Mouse (Mus musculus) heart, embryonic 12.5 days (tissue): ENCODE results near the gene Serpinb6a. TPM values are rescaled to one million over a fixed set of nuclear protein-coding genes. Genes with fewer than 3 reads are reported as not detected.

Source experiments
- ATAC-seq: fragments of 200-750 bp; cut with Nextera tagmentation; 2 replicates; pipeline ENCODE4 v1.8.0; 2017; ENCODE audit warnings: moderate TSS enrichment, moderate library complexity; ENCODE audit not compliant: insufficient number of reproducible peaks, low FRiP score
- H3K27ac ChIP-seq: fragments of 300-500 bp; sonication (generic); 2 replicates; pipeline ENCODE4 v1.5.1; 2016; ENCODE audit warnings: mild to moderate bottlenecking, moderate library complexity; ENCODE audit not compliant: poor library complexity, severe bottlenecking
- H3K27me3 ChIP-seq: fragments of 300-500 bp; sonication (generic); replicated peaks from 2 replicates; pipeline ENCODE4 v1.6.1; 2016; ENCODE audit warnings: mild to moderate bottlenecking, moderate library complexity
- H3K36me3 ChIP-seq: fragments of 300-500 bp; sonication (generic); 2 replicates; pipeline ENCODE4 v1.6.1; 2016; ENCODE audit warnings: mild to moderate bottlenecking, moderate library complexity
- H3K4me1 ChIP-seq: fragments of 300-500 bp; sonication (generic); replicated peaks from 2 replicates; pipeline ENCODE4 v1.6.1; 2016; ENCODE audit warnings: mild to moderate bottlenecking
- H3K4me2 ChIP-seq: fragments of 300-500 bp; sonication (generic); 2 replicates; pipeline ENCODE4 v1.6.1; 2016; ENCODE audit warnings: mild to moderate bottlenecking, moderate library complexity
- H3K4me3 ChIP-seq: fragments of 300-500 bp; sonication (generic); 2 replicates; pipeline ENCODE4 v1.5.1; 2016; ENCODE audit warnings: mild to moderate bottlenecking
- H3K9ac ChIP-seq: fragments of 300-500 bp; sonication (generic); 2 replicates; pipeline ENCODE4 v1.6.1; 2016; ENCODE audit warnings: mild to moderate bottlenecking, moderate library complexity
- H3K9me3 ChIP-seq: fragments of 300-500 bp; sonication (generic); replicated peaks from 2 replicates; pipeline ENCODE4 v1.6.1; 2016; ENCODE audit warnings: mild to moderate bottlenecking, moderate library complexity
- WGBS: fragments of 180-500 bp; shearing (Covaris S2); methylation state at CpG from one replicate; pipeline ENCODE4 v1.1.7; 2016; 5-methylcytosine and 5-hydroxymethylcytosine counted together
- polyA plus RNA-seq: library from polyadenylated mRNA; unstranded; fragments of >200 nt; fragmentation: Nextera tagmentation; extraction: Ambion mirVana; gene quantifications from 2 replicates; pipeline ENCODE4 v1.2.1, GENCODE M21; 2016

Serpinb6a gene
- polyA plus RNA-seq, 1 experiment from 2014 or later = 47.8 TPM

DNA sequence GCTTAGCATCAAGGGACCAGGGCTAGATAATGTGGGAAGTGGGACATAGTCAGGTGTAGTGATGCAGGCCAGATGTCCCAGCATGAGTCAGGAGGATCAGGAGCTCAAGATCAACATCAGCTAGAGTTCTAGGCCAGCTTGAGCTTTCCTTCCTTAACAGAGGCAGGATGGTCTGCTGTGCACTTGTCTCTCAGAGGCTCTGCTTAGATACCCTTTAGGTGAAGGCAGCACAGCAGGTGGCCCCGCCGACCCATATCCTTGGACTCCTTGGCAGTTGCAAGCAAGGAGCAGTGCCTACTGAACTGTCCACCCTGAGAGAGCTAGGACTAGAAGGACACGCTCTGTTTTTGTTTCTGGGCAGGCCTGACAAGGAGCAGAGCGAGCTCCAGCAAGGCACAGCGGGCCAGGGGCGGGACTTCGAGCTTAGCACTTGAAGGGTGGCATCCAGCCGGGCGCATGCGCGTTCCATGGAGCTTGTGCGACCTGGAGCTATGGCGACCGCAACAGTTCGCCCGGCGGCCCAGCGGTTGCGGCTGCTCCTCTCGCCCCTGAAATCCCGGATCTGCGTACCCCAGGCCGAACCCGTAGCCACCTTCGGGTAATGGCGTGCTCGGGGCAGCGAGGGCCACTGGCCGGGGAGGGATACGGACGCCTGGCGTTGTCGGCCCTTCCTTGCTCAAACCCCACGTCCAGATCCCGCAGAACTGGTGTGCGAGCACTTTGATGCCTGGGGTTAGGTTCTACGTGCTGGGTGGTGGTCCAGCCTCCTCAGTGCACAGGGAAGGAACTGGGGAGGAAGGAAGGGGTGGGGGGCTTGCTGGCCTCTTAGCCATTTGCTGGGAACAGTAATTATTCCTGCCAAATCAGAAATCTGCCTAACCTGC lies 34.8 kb upstream of the Serpinb6a start, which contains the start of gene Bphl:
Gene Bphl (plus strand): TSS at position 426 of the 884 bp plus-strand sequence.
- peak within 1 kb of the TSS; percentile 94 for H3K9ac ChIP-seq
- peaks cover 18% of the 10 kb centered on the region; the same call in 1 of the 2 replicates for H3K4me1 ChIP-seq
- H3K27me3 ChIP-seq = no peaks in the 10 kb centered on the region
- H3K9me3 ChIP-seq = 0 out of 2 replicates have a peak, but pooled peaks cover 2% of the 10 kb centered on the region
- ATAC-seq = peak; percentile 90
- peak within 1 kb of the TSS; percentile 84 for H3K4me3 ChIP-seq
- peaks cover 24% of the 10 kb centered on the region for H3K36me3 ChIP-seq
- H3K4me2 ChIP-seq = peak within 1 kb of the TSS; percentile 75
- 1% methylated on average over 37 of the region's 37 CpGs for WGBS
- peak within 1 kb of the TSS; percentile 81 for H3K27ac ChIP-seq

- Histone ChIP-seq H3K36me3 (peaks cover 24% of the 10 kb centered on the region), H3K4me2 (peak overlapping the region; percentile 75; the same call in 1 of the 2 replicates), H3K4me1 (peaks cover 18% of the 10 kb centered on the region; the same call in 1 of the 2 replicates), H3K27ac (peak overlapping the region; percentile 81), H3K9ac (no peak overlapping the region), H3K27me3 (no peaks in the 10 kb centered on the region), H3K9me3 (0 out of 2 replicates have a peak, but pooled peaks cover 2% of the 10 kb centered on the region), H3K4me3 (no peak overlapping the region)
- 73% methylated on average over 5 of the region's 5 CpGs for WGBS
- ATAC-seq = no peak
Measured at GRCm38 (mm10) chr13:34036726-34037125, 34.1 kb upstream of the Serpinb6a start.

- no peak overlapping the region for H3K9ac ChIP-seq
- H3K9me3 ChIP-seq = 0 out of 2 replicates have a peak, but pooled peaks cover 2% of the 10 kb centered on the region
- H3K4me1 ChIP-seq = peaks cover 18% of the 10 kb centered on the region; the same call in 1 of the 2 replicates
- H3K27ac ChIP-seq = no peak overlapping the region
- no peak overlapping the region for H3K4me3 ChIP-seq
- WGBS = 79% methylated on average over 3 of the region's 3 CpGs
- peaks cover 35% of the 10 kb centered on the region for H3K36me3 ChIP-seq
- no peak overlapping the region for H3K4me2 ChIP-seq
- H3K27me3 ChIP-seq = no peaks in the 10 kb centered on the region
- ATAC-seq = no peak
Measured at GRCm38 (mm10) chr13:34035424-34035823, 32.8 kb upstream of the Serpinb6a start.

DNA sequence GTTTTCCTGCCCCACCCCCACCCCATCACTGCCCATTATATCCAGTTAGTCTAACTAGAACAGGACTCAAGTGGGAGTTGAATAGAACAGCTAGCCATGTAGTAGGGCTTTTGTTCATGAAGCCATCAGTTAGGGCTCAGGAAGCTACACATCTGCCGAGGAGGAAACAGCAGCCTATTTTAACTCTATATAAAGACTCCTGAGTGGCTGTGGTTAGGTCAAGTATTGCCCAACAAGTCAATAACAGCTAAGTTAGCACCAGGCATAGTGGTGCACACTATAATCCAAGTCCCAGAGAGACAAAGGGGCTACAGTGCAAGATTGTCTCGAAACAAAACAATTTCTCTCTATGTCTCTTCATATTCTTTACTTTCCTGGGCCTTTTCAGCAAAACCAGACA lies 29.4 kb upstream of the Serpinb6a start:
- Histone ChIP-seq H3K4me1 (peaks cover 6% of the 10 kb centered on the region; the same call in 1 of the 2 replicates), H3K36me3 (peaks cover 55% of the 10 kb centered on the region), H3K27me3 (no peaks in the 10 kb centered on the region), H3K4me3 (no peak overlapping the region), H3K9me3 (no peaks in the 10 kb centered on the region), H3K4me2 (no peak overlapping the region), H3K27ac (no peak overlapping the region), H3K9ac (no peak overlapping the region)
- no peak for ATAC-seq
- WGBS = 80% methylated on average over 2 of the region's 2 CpGs

DNA sequence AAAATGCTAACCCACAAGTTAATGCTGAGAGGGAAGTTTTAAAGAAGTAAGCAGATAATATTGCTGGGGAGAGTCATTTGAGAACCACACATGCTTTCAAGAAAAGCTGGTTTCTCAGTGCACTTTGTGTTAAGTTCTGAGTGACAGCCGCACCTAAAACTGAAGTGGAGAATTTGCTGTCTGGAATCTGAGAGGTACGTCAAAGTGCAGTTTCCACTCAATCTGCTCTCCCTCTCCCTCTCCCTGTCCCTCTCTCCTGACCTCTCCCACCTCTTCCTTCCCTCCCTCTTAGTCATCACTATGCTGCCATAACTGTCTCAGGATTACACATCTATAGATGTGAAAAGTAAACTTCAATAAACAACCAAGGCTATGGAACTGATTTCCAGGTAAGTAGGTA lies 19.4 kb upstream of the Serpinb6a start:
- WGBS = 80% methylated on average over 2 of the region's 2 CpGs
- H3K9me3 ChIP-seq = 0 out of 2 replicates have a peak, but pooled peaks cover 4% of the 10 kb centered on the region
- no peak overlapping the region for H3K27ac ChIP-seq
- ATAC-seq = no peak
- no peak overlapping the region for H3K4me3 ChIP-seq
- H3K4me2 ChIP-seq = no peak overlapping the region
- H3K27me3 ChIP-seq = no peaks in the 10 kb centered on the region
- H3K36me3 ChIP-seq = peaks cover 57% of the 10 kb centered on the region
- H3K4me1 ChIP-seq = no peaks in the 10 kb centered on the region
- H3K9ac ChIP-seq = no peak overlapping the region

- no peak overlapping the region for H3K4me2 ChIP-seq
- no peak overlapping the region for H3K27ac ChIP-seq
- no peak for ATAC-seq
- 0 out of 2 replicates have a peak, but pooled peaks cover 4% of the 10 kb centered on the region for H3K9me3 ChIP-seq
- WGBS = 79% methylated on average over 1 of the region's 1 CpGs
- H3K4me1 ChIP-seq = no peaks in the 10 kb centered on the region
- no peaks in the 10 kb centered on the region for H3K27me3 ChIP-seq
- H3K4me3 ChIP-seq = no peak overlapping the region
- H3K9ac ChIP-seq = no peak overlapping the region
- H3K36me3 ChIP-seq = peaks cover 83% of the 10 kb centered on the region
Measured at GRCm38 (mm10) chr13:34018521-34018920, 15.9 kb upstream of the Serpinb6a start.

- Histone ChIP-seq H3K9me3 (0 out of 2 replicates have a peak, but pooled peaks cover 4% of the 10 kb centered on the region), H3K9ac (no peak overlapping the region), H3K27me3 (no peaks in the 10 kb centered on the region), H3K4me2 (no peak overlapping the region), H3K27ac (no peak overlapping the region), H3K36me3 (peaks cover 80% of the 10 kb centered on the region), H3K4me3 (no peak overlapping the region), H3K4me1 (no peaks in the 10 kb centered on the region)
- WGBS = 89% methylated on average over 9 of the region's 9 CpGs
- no peak for ATAC-seq
Measured at GRCm38 (mm10) chr13:34016927-34017569, 14.5 kb upstream of the Serpinb6a start.

DNA sequence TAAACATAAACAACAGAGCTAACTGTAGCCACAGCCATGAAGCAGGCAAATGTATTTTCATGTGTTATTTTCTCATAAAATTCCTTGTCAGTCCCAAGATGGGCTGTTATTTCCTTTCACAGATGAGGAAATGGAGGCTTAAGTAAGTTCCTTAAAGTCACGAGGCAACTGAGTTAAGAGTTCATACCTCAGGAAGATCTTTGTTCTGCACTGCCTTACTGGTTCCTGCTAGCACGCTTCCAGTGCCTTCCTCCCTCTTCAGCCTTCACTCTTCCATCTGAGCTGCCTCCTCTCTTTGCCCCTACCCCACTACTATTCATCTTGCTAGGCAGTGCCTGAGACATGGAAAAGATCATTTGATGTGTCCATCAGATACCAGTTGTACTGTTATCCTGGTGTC lies 4.6 kb upstream of the Serpinb6a start:
- H3K36me3 ChIP-seq = peaks cover 21% of the 10 kb centered on the region
- no peaks in the 10 kb centered on the region for H3K27me3 ChIP-seq
- peaks cover 4% of the 10 kb centered on the region for H3K4me1 ChIP-seq
- no peak overlapping the region for H3K4me3 ChIP-seq
- no peak overlapping the region for H3K4me2 ChIP-seq
- H3K9ac ChIP-seq = no peak overlapping the region
- ATAC-seq = no peak
- H3K27ac ChIP-seq = no peak overlapping the region
- H3K9me3 ChIP-seq = no peaks in the 10 kb centered on the region
- 65% methylated on average over 2 of the region's 2 CpGs for WGBS

DNA sequence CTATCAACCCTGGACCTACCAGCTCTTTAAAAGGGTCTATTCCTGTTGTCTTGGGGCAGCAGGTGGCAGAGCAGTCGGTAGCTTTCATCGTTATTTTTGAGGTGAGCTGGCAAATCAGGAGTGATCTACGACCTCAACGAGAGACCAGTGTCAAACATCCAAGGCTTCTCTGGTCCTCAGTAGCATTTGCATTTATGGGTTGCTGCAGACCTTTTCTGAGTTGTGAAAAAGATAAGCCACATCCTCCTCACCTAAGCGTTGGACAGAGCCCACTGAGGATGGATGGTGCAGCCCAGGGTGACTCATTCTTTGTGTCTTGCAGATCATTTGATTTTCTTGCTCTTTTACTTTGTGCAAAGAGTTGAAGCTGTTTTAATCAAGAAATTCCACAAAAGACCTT lies 464 bp upstream of the Serpinb6a start:
- Histone ChIP-seq H3K9me3 (no peaks in the 10 kb centered on the region), H3K4me3 (peak overlapping the region; percentile 95), H3K27me3 (no peaks in the 10 kb centered on the region), H3K27ac (no peak overlapping the region; the same call in 1 of the 2 replicates), H3K36me3 (no peaks in the 10 kb centered on the region), H3K4me2 (peak overlapping the region; percentile 94), H3K4me1 (peaks cover 4% of the 10 kb centered on the region), H3K9ac (peak overlapping the region; percentile 94)
- 4% methylated on average over 5 of the region's 5 CpGs for WGBS
- peak; percentile 5; the same call in 1 of the 2 replicates for ATAC-seq

DNA sequence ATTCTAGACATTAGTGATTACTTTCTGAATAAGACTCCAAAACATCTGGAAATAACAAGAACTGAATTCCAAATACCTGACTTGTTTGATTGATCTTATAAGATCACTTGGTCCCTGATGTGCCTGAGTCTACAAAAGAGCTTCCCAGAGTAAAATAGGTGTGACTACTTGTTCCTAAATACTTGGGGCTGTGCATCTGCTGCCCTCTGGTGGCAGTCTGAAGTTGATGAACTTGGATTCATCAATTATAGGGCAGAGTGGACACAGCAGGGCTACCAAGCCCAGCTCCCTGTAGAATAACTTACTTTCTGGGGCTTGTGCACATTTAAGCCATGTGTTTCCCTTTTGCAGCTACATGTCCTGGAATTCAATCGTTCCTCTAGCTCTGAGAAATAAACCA lies 7.4 kb downstream of the Serpinb6a start:
- H3K9me3 ChIP-seq = no peaks in the 10 kb centered on the region; the same call in 1 of the 2 replicates
- no peak for ATAC-seq
- no peaks in the 10 kb centered on the region for H3K27me3 ChIP-seq
- WGBS = 18% methylated on average over 1 of the region's 1 CpGs
- H3K27ac ChIP-seq = no peak overlapping the region
- H3K9ac ChIP-seq = no peak overlapping the region
- no peaks in the 10 kb centered on the region for H3K4me1 ChIP-seq
- H3K4me2 ChIP-seq = no peak overlapping the region
- 0 out of 2 replicates have a peak, but pooled peaks cover 4% of the 10 kb centered on the region for H3K36me3 ChIP-seq
- H3K4me3 ChIP-seq = no peak overlapping the region

DNA sequence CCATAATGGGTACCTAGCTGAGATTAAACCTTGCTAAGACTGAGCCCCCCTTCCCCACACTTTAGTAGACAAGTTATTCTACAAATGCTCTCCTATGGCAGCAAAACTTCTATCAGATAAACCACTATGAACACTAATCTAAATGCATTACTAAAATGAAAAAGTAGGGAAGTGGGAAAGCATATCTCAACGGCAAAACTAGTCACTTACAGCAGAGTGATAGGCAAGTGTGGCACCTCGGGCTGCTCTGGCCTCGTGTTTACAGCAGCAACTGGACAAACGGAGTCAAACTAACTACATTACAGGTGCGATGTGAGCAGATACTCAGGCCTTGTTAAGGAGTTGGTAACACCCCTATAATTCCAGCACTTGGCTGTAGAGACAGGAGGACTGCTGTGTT lies 13.0 kb downstream of the Serpinb6a start:
- no peaks in the 10 kb centered on the region for H3K4me1 ChIP-seq
- no peaks in the 10 kb centered on the region for H3K27me3 ChIP-seq
- peaks cover 2% of the 10 kb centered on the region; the same call in 1 of the 2 replicates for H3K9me3 ChIP-seq
- peaks cover 41% of the 10 kb centered on the region for H3K36me3 ChIP-seq
- H3K4me3 ChIP-seq = no peak overlapping the region
- H3K4me2 ChIP-seq = no peak overlapping the region
- H3K9ac ChIP-seq = no peak overlapping the region
- WGBS = 70% methylated on average over 5 of the region's 5 CpGs
- H3K27ac ChIP-seq = no peak overlapping the region
- no peak for ATAC-seq
